Mouse (Mus musculus) gastrocnemius, adult 2 months (tissue): ENCODE data around the gene Krt82. TPM values are rescaled to one million over a fixed set of nuclear protein-coding genes. Genes with fewer than 3 reads are reported as not detected.
"Not testable (repeated sequence)": the region's sequence is repeated elsewhere in the genome, so short reads cannot be mapped to it uniquely, and the experiment has no call there.

Source experiments
- DNase-seq: peaks from one replicate; pipeline ENCODE4 v3.0.0; 2022
- H3K27ac ChIP-seq: fragments of 200-600 bp; 2 replicates; pipeline ENCODE4 v1.8.1; 2022; ENCODE audit warnings: mild to moderate bottlenecking
- H3K4me3 ChIP-seq: fragments of 200-600 bp; 2 replicates; pipeline ENCODE4 v1.8.1; 2022; ENCODE audit warnings: mild to moderate bottlenecking, moderate library complexity
- CTCF ChIP-seq: fragments of 200-600 bp; IDR thresholded peaks from 2 replicates; pipeline ENCODE4 v1.8.1; 2022; ENCODE audit warnings: antibody characterized with exemption, mild to moderate bottlenecking, moderate library complexity
- intact Hi-C: fragments of 180-260 bp; cut with DNase I; formaldehyde crosslinking; loops from one replicate; pipeline ENCODE4 v1.15.1; 2025
- total RNA-seq, 2 experiments: library from RNA; stranded (reverse); gene quantifications; 2 replicates each; pipeline ENCODE4 v1.2.3; 2021

Gene Krt82
- total RNA-seq, 2 experiments from 2014 or later = not detected

DNA sequence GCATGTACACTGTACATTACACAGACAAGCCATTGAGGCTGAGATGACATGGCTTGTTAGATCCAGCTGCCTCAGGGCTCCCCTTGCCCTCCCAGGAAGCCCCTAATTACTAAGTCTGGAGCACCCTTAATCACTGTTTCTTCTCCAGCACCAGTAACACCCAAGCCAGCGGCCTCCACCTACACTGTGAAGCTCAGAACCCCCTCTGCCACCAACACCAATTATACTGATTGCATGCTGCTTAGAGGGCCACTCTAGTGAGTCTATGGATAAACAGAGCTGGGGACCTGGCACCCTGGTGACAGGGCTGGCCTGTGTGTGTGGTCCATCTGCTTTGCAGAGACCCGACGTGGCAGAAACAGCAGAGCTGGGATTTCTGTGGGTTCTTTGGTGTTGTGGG, 6.0 kb downstream of the Krt82 start:
- no peak overlapping the region for H3K27ac ChIP-seq
- H3K4me3 ChIP-seq = no peak overlapping the region
- DNase-seq = no peak
- TF ChIP-seq CTCF = no peak
- intact Hi-C loops = no loop called here

DNA sequence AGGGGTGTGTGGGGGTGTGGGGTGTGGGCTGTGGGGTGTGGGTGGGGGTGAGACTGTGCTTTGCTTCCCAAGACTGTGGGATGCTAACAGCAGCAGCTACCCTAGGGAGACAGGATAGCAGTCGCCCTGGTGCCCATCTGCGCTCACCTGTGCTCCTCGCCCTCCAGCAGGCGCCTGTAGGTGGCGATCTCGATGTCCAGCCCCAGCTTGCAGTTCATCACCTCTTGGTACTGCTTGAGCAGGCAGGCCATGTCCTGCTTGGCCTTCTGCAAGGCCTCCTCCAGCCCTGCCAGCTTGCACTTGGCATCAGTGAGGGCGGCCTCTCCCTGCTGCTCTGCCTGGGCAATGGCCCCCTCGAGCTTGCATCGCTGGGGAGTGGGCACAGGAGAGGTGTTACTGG, 7.9 kb downstream of the Krt82 start:
- H3K27ac ChIP-seq = no peak overlapping the region
- no peak for DNase-seq
- intact Hi-C loops = no loop called here
- TF ChIP-seq CTCF = no peak
- H3K4me3 ChIP-seq = no peak overlapping the region

DNA sequence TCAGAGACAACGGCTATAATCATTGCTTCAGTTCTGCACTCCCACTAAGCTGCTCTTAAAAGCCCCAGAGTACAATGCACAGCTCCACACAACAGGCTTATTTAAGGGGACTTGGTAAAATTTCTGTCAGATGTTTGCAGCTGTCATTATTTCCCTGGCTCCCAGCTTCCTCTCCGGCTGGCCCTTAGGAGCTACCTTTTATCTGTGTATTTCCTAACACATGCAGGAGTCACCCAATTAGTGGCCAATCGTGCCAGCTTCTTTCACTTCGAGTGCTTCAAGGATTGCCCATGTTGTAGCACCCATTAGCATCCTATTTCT, 11.9 kb downstream of the Krt82 start:
- TF ChIP-seq CTCF = no peak
- Histone ChIP-seq H3K27ac (no peak overlapping the region), H3K4me3 (no peak overlapping the region)
- DNase-seq = no peak
- intact Hi-C loops = no loop called here

DNA sequence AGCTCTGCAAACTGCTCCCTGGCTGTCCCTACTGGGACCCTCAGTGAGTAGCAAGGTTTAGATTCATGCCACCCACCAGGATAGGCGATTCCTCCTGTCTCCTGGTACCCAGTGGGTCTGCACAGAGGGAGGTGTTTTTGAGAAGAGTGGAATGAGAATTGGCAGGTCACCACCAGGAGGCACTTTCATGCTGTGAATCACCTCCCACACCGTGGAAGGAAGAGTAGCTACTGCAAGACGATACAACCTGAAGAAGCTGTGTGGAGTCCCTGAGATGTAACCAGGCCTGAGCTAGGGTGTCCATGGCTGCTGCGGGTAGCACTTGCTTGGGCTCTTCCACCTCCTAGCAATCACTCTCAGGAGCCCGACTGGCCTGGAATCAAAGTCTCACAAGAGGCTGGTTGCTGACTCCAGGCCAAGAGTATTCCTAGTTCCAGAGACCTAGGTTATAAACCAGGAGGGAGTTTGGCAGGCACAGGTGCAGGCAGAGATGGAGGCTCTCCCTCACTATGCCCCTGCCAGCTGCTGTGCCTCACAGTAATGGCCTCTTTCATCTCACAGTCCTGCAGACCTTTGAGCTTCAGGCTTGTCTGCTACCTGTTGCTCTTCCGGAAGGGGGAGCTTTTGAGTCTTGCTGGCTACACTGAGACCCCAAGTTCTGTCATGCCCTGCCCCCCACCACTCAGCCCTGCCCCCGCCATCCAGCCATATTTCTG, 12.4 kb downstream of the Krt82 start:
- Histone ChIP-seq H3K27ac (no peak overlapping the region), H3K4me3 (no peak overlapping the region)
- intact Hi-C loops = no loop called here
- peak; percentile 13; the same call in 1 of the 2 replicates for TF ChIP-seq CTCF
- DNase-seq = no peak

DNA sequence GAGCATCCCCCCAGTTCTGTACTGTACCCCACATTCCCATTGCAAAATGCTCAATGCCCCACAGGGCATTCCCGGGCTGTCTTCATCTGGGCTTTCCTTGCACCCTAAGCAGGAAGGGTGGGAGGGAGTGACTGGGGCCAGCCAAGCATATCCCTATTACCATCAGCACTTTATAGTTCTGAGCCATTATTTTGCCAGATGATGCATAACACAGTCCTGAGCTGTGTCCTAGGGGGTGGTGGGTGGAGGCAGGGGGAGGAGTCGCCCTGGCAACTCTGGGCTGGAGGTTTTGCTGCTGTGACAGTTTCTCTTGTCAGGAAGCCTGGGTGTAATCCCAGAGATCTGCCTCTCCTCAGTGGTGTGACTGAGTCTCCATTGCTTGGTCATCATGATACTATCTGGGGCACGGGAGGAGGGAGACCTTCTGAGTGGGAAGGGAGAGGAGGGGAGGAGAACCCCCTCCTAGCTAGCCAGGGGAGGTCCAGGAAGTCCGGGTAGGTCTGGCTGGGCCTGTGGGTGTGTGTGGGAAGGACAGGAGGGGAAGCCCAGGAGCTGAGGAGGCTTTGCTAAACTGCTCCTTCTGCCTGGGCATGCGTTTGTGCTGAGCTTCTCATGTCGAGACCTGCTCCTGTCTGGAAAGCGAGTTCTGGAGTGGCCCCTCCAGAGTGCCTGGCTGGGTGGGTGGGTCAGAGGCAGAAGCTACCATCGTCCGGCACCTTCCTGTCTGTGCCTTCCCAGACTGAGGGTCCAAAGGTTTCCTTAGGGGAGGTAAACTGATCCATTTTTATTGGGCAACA, 14.2 kb downstream of the Krt82 start:
- TF ChIP-seq CTCF = no peak
- intact Hi-C loops = no loop called here
- no peak for DNase-seq
- H3K4me3 ChIP-seq = no peak overlapping the region
- no peak overlapping the region for H3K27ac ChIP-seq

DNA sequence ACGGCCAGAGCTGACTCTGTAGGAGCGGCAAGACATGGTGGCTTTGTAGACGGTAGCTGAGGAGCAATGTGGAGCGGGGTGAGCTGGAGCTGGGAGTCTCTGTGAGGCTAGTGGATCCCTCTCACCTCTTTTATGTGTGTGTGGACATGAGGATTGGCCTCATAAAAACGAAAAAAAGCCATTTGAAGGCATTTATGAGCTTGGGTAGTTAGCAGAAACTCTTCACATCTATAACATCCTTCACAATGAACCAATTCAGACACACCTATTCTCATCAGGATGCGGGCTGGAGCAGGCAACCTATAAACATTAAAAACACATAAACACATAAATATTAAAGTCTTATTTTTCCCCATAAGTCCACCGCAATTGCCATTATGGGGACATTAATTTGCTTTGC, 17.7 kb downstream of the Krt82 start, which contains the start of gene Krt84:
Gene Krt84, minus strand, starts transcription at position 101 of the 400 bp plus-strand sequence.
- TF ChIP-seq CTCF = no peak
- H3K4me3 ChIP-seq = no peak within 1 kb of the TSS
- no peak for DNase-seq
- no peak within 1 kb of the TSS for H3K27ac ChIP-seq
- intact Hi-C loops = no loop called here

DNA sequence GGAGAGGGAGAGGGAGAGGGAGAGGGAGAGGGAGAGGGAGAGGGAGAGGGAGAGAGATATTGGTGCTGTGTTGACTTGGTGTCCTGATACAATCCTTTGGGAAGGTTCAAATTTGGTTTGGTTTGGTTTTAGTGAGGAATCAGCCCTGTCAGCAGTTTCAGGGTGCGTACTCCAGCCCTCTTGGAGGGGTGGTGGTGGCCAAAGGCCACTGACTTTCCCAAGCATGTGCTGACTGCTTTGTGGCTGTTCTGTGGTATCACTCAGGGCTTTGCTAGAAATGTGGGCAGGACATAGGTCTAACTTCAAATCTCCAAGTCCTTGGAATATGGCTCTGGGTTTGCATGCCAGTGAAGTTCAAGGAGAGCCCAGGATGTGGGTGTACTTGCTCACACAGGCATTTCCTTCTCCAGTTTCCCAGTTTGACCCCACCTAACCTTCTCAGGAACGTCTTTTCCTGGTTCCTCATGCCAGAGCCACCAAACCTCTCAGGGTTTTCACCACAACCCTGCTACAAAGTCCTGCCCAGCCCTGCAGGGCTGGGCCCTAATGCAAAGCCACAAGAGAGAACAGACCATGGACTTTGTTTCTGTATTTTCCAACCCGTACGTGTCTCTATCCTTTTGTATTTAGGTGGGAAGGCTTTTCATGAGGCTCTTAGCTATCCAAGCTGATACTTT, 27.8 kb downstream of the Krt82 start:
- intact Hi-C loops = no loop called here
- no peak for TF ChIP-seq CTCF
- Histone ChIP-seq H3K27ac (no peak overlapping the region), H3K4me3 (no peak overlapping the region)
- DNase-seq = no peak

DNA sequence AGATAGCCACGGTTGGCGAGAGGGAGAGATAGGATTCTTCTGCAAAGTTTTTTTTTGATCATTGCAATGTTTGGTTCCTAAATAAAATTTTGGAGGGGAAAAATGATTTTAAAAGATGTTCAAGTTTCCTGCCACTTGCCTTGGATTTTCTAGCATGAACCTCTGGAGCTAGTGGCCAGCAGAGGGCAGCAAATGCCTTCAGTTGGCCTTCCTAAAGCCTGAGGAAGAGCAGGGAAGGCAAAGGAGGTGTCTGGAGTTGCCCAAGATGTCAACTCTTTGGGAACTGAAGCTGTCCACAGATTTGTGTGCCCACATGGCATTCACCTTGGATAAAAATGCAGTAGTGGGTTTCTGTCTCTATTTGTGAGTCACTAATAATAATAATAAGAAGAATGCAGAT, 30.7 kb downstream of the Krt82 start:
- Histone ChIP-seq H3K27ac (no peak overlapping the region), H3K4me3 (no peak overlapping the region)
- intact Hi-C loops = loop anchor here (1.0 to 2.0 kb wide), 4 partner anchors 179 to 545 kb away; no protein-coding TSS in a partner anchor
- TF ChIP-seq CTCF = peak; percentile 93
- DNase-seq = peak; percentile 83

DNA sequence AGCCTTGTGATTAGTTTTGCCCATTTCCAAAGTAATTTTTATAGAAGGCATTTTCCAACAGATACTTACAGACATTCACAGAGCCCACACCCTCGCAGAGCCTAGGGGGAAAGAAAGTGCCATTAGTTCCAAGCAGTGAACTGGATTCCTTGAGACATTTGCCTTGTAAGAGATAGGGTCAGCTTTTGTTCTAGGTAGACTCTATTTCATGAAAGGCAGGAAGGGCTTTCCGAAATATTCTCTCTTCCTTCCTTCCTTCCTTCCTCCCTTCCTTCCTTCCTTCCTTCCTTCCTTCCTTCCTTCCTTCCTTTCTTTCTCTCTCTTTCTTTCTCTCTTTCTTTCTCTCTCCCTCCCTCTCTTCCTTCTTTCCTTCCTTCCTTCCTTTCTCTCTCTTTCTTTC, 33.3 kb downstream of the Krt82 start, which contains the start of gene Gm49425:
Gene Gm49425, minus strand, starts transcription at position 101 of the 400 bp plus-strand sequence.
- H3K27ac ChIP-seq, intact Hi-C loops, H3K4me3 ChIP-seq, DNase-seq: not testable (repeated sequence)

DNA sequence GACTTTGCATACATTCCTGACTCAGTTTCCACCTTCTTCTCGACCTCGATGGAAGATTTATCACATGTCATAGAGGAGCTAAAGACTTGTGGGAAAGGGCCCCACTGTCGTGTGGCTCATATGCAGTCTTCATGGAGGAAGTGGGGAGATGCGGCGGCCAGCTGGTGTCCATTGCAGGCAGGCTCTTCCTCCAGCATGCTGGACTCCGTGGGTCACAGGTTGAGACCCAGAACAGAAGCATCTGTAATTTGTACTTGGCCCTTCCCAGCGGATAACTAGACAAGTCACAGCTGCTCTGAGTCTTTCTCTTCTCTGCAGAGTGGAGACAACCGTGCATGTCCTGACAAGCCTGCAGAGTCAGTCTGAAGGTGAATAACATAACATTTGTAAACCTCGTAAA, 42.2 kb downstream of the Krt82 start:
- TF ChIP-seq CTCF = no peak
- DNase-seq = no peak
- intact Hi-C loops = no loop called here
- no peak overlapping the region for H3K27ac ChIP-seq
- no peak overlapping the region for H3K4me3 ChIP-seq

DNA sequence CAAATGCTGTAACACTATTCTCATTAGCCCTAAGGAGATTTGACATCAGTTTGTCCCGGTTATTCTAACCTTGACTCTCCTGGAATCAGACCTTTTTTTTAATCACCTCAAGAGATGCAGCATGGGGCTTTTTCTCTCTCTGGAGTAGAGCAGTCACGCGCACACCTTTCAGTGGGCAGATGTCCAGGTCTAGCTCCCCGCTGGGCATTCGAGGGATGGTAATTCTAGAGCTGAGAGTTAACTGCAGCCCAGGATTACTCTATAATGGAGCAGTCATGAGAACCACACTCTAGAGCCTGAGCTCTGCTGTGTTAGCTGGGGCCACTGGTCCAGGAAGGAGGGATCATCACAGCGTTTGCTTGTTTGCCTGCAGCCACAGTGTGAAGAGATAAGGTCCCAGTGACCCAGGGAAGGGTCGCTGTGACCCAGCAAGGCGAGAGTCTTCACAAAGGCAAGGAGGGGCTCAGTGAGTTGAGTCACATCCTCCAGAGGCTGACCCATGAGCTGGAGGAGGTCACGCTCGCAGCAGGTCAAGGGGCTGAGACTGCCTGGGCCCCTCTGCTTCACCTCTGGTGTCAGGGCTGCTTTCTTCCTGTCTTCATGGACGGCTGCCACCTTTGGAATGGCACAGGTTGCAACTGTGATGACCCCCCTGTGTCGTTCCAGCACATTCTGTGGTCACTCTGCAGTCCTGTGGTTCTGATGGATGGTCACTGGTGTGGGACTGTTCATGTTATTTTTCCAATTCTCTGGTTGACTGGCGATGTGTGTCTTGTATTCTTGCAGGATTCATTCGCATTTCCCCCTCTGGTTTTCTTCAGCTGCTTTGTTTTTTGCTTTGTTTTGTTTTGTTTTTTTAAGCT, 43.3 kb downstream of the Krt82 start:
- H3K27ac ChIP-seq = no peak overlapping the region
- no peak for DNase-seq
- TF ChIP-seq CTCF = no peak
- intact Hi-C loops = no loop called here
- H3K4me3 ChIP-seq = no peak overlapping the region

DNA sequence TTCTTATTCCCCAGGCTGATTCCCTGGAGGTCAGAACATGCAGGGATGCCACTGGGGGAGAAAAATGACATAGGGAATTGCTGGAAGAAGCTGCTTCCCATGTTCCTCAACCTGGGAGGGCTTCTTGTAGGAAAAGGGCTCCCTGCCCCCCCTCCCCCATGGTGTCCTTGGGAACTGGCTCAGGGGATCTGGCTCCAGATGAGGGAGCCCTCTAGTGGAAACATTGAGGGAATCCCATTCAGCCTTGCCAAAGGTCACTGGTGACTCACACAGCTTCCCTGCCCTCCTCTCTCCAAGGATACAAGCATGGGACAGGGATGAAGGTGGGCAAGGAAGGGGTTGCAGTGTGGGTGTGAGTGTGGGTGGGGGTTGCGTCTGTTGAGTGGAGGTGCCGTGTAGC, 53.3 kb downstream of the Krt82 start:
- Histone ChIP-seq H3K27ac (no peak overlapping the region), H3K4me3 (no peak overlapping the region)
- peak; percentile 62 for TF ChIP-seq CTCF
- DNase-seq = peak; percentile 42
- intact Hi-C loops = loop anchor here (2.0 kb wide), 1 partner anchor 158 kb away; no protein-coding TSS in a partner anchor
